Mouse (Mus musculus): ENCODE measurements around the gene Susd4.

The Susd4 gene

GRCm38 (mm10) chr1:182788896-182789295, 25.2 kb downstream of the Susd4 start:
- no peak for DNase-seq

- DNase-seq = peak; percentile 69 to 81
These were observed 28.9 kb downstream of the Susd4 start for GRCm38 (mm10) chr1:182792521-182793071.

GRCm38 (mm10) chr1:182794221-182794620, 30.6 kb downstream of the Susd4 start:
- DNase-seq = no peak

GRCm38 (mm10) chr1:182794628-182795027, 31.0 kb downstream of the Susd4 start:
- no peak for DNase-seq

GRCm38 (mm10) chr1:182797048-182797447, 33.4 kb downstream of the Susd4 start:
- no peak for DNase-seq

GRCm38 (mm10) chr1:182801590-182801989, 37.9 kb downstream of the Susd4 start:
- DNase-seq = no peak

- no peak for DNase-seq
These were observed 39.2 kb downstream of the Susd4 start for GRCm38 (mm10) chr1:182802891-182803290.

- no peak for DNase-seq
These were observed 50.3 kb downstream of the Susd4 start for GRCm38 (mm10) chr1:182813991-182814390.

GRCm38 (mm10) chr1:182814566-182814965, 50.9 kb downstream of the Susd4 start:
- DNase-seq = no peak

GRCm38 (mm10) chr1:182817106-182817505, 53.4 kb downstream of the Susd4 start:
- no peak for DNase-seq

GRCm38 (mm10) chr1:182817624-182818023, 54.0 kb downstream of the Susd4 start:
- DNase-seq = no peak

GRCm38 (mm10) chr1:182818931-182819330, 55.3 kb downstream of the Susd4 start:
- DNase-seq = no peak

- no peak for DNase-seq
These were observed 59.1 kb downstream of the Susd4 start for GRCm38 (mm10) chr1:182822729-182823128.

- DNase-seq = no peak
These were observed 60.2 kb downstream of the Susd4 start for GRCm38 (mm10) chr1:182823723-182824421.

- no peak for DNase-seq
These were observed 62.9 kb downstream of the Susd4 start for GRCm38 (mm10) chr1:182826557-182826956.

GRCm38 (mm10) chr1:182838061-182838460, 74.4 kb downstream of the Susd4 start:
- DNase-seq = no peak

- peak in 1 of 2 experiments; percentile 7 for DNase-seq
These were observed 75.8 kb downstream of the Susd4 start for GRCm38 (mm10) chr1:182839332-182839929.

GRCm38 (mm10) chr1:182840011-182840410, 76.4 kb downstream of the Susd4 start:
- DNase-seq = no peak

- no peak for DNase-seq
These were observed 76.9 kb downstream of the Susd4 start for GRCm38 (mm10) chr1:182840606-182841005.

GRCm38 (mm10) chr1:182849556-182849955, 85.9 kb downstream of the Susd4 start:
- no peak for DNase-seq

GRCm38 (mm10) chr1:182850080-182850479, 86.4 kb downstream of the Susd4 start:
- DNase-seq = no peak

GRCm38 (mm10) chr1:182852158-182852557, 88.5 kb downstream of the Susd4 start:
- DNase-seq = no peak

- DNase-seq = no peak
These were observed 93.0 kb downstream of the Susd4 start for GRCm38 (mm10) chr1:182856636-182857035.

GRCm38 (mm10) chr1:182861671-182862358, 98.2 kb downstream of the Susd4 start:
- DNase-seq = no peak
